Mouse (Mus musculus) CD4-positive, CD25-positive, alpha-beta regulatory T cell, adult 2 months (primary cell): ENCODE measurements around the gene Gm17361.
"Not testable (repeated sequence)": the region's sequence is repeated elsewhere in the genome, so short reads cannot be mapped to it uniquely, and the experiment has no call there.

Source experiments
- DNase-seq: peaks from one replicate; pipeline ENCODE4 v3.0.0-alpha.2; 2012; ENCODE audit warnings: low read depth, low spot score

Gm17361 gene

GRCm38 (mm10) chrX:125003863-125004262 lies at the start of gene Gm17361:
Gene Gm17361, plus strand, starts transcription at chrX:125004163.
- DNase-seq: not testable (repeated sequence)
